Mouse (Mus musculus) CH12.LX (cell line): Measurements from ENCODE around the gene Th.

Source experiments
- POLR2A ChIP-seq: IDR thresholded peaks from 2 replicates; pipeline ENCODE4 v1.6.1; 2011; ENCODE audit warnings: low read depth, mild to moderate bottlenecking, improper control_type of control experiment, low read length
- USF2 ChIP-seq: conservative IDR thresholded peaks from 2 replicates; pipeline ENCODE4 v1.6.1; 2011; ENCODE audit warnings: low read depth, low read length, improper control_type of control experiment

DNA sequence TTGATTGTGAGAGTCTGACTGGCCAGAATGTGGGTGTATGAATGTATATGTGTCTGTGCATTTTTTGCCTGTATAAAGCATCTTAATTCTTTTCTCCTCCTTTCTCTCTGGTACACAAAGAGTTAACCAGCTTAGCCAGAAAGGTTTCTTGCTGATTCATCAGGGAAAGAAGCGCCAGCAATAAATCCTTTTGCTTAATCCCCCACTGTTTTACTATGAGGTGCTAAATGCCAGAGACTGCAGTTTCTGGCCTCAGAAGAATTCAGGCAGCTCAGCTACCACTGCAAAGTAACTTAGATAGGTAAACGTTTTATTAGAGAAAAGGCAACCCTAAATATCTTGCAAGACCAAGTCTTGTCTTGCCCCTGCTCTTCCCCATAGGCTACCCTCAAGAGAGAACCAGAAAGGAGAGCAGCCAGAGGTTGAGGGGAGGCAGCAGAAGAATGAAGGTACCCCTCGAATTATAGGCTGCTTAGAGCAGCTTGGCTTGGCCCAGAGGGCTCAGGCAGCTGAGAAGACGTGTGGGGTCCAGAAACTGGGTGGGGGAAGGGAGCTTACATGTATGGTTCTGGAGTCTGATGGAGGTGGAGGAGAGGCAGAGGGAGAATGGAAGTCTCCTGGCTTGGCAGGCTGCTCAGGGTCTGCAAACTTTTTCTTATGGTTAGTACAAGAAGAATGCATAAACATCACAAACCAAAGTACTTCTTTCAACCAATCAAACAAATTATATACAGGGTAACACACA is 61.3 kb downstream of the Th start:
- no peak for TF ChIP-seq POLR2A
- TF ChIP-seq USF2: no peak
